Mouse (Mus musculus): Measurements from ENCODE around the gene Cib3.

Cib3 gene

DNA sequence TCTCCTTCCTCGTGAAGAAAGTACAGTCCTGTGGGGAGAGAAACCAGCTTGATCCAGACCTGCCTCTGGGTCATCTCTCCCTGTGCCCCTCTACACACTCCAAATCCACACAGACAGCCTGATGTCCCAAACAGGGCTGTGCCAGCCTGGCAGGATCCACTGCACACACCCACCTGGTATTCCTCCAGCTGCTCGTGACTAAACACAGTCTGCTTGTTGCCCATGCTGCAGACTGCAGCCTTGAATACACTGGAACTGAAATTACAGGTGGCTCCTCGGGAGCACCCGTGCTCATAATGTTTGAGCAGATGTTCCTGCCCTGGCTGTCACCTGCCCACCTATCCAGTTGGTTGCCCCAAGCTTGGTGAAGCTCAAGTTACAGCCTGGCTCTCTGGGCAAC, at the start of gene Cib3:
Gene Cib3, minus strand, starts transcription at position 87 of the 400 bp plus-strand sequence.
- no peak for DNase-seq (ENCODE audit: extremely low spot score)

DNA sequence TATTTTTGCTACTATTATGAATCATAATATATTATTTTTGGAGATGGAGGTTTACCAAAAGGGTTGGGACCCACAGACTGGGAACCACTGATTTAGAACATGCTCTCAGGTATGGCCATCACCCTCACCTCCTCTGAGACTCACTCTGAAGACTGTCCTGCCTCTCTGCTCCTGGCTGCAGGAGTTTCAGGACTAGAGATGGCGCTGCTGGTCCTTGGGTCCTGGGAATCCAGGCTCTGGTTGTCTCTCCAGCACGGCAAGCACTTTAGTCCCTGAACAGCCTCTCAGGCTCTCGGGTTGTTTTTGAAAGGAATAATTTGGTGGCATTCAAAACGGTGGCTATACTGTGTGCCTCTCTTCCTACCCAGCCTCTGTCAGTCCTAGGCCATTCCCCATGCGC, 49.2 kb upstream of the Cib3 start:
- DNase-seq (ENCODE audit: extremely low spot score), result no peak

DNA sequence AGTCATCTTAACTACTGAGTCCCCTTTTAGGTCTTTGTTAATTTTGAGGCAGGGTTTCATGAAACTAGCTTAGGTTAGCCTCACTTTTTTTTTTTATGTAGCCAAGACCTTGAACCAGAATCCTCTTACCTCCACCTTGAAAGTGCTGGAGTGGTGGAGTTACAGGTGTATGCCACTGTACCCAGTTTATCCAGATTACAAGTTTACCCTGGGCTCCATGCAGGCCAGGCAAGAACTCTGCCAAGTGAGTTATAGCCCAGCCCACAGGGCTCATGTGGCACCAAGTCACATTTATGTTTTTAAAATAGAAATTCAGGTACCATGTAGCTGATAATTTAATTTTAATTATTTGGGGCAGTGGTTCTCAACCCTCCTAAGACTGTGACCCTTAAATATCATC, 48.8 kb upstream of the Cib3 start:
- no peak for DNase-seq (ENCODE audit: extremely low spot score)

DNA sequence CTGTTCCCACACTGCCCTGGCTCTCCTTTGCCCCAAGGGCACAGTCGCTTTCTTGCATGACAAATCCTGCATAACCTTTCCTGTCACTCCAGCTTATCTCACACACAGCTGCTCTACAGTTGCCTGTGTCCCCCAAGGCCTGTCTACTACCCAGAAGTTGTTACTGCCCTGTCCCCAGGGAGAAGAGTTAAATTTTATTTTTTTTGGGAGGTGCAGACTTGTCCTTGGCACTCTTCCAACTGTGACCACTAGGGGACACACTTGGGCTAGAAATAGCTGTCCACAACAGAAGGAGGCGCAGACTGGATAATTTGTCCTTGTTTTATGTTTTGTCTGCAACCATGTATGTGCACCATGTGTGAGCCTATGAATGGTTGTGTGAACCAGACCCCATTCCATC, 48.4 kb upstream of the Cib3 start:
- DNase-seq (ENCODE audit: extremely low spot score), result peak; percentile 77

GRCm38 (mm10) chr8:72260585-72260984, 47.9 kb upstream of the Cib3 start:
- no peak for DNase-seq (ENCODE audit: extremely low spot score)

- no peak for DNase-seq (ENCODE audit: extremely low spot score)
Observed at GRCm38 (mm10) chr8:72259862-72260261, 47.2 kb upstream of the Cib3 start.

DNA sequence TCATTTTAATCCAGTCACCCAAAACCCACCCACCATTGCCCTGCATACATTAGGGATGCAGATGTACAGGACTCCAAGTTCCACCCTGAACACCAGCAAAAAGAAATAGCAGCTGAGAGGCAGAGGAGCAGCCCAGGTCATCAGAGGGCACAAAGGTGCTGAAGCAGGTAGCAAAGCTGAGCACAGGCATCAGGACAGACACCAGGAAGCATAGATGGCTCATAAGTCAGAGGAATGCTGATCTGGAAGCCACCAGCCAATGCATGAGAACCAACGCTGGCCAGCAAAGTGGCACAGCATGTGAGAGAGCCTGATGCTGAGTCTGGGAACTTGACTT, 45.2 kb upstream of the Cib3 start:
- DNase-seq (ENCODE audit: extremely low spot score), result no peak

DNA sequence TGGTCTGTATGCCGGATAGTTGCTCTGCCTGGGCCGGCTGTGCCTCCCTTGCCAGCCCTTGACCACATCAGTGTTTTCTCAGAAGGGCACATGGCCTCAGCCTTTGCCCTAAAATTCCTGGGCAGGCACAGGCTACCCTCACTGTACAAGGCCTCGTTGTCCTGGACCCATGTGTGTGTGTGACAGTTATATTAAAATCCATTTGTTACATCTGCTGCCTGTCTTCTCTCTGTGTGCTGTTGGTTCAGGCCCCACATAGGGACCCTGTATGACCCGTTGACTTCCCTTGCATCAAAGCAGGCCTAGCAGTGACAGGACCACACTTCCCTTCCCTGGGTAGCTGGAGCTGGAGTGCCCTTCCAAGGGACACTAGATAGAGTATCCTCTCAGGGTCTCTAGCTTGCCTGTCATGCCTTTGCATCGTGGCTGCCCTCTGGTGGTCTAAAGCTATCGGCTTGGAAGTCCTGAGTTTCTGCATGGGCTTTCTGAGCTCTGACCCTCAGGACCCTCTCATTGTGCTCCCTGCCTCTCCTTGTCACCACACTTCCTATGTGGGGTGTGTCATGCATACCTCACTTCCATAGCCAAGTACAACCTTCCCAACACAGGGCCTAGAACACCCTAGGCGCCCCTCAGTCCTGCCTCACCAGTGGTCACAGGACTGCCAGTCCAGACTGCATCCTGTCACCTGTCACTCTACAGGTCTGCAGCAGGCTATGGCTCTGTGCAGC, 44.7 kb upstream of the Cib3 start:
- peak; percentile 51 for DNase-seq (ENCODE audit: extremely low spot score)

GRCm38 (mm10) chr8:72244610-72245009, 32.0 kb upstream of the Cib3 start:
- no peak for DNase-seq (ENCODE audit: extremely low spot score)

DNA sequence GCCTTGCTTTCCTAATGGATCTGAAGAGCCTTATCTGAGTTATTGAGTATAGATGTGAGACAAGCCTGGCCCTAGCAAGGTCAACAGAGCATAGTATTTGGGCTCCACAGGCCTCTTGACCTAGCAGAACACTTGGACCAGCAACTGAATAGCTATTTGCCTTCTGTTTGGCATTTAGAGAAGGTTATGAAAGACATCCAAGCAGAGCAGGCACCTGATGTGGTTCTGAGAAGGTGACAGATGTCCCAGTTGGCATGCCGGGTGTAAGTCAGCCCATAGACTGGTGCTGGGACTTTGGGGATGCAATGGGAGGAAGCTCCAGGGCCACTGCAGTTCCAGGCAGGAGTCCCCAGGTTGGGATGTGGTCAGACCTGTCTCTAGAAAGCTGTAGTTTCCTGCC, 29.6 kb upstream of the Cib3 start:
- DNase-seq (ENCODE audit: extremely low spot score), result no peak

GRCm38 (mm10) chr8:72240951-72241350, 28.3 kb upstream of the Cib3 start:
- DNase-seq (ENCODE audit: extremely low spot score), result no peak

- no peak for DNase-seq (ENCODE audit: extremely low spot score)
Observed at GRCm38 (mm10) chr8:72240403-72240763, 27.7 kb upstream of the Cib3 start.

- peak; percentile 98 for DNase-seq (ENCODE audit: extremely low spot score)
Observed at GRCm38 (mm10) chr8:72239499-72240402, 27.1 kb upstream of the Cib3 start, which contains the start of gene Ap1m1. Ap1m1 (plus strand) TSS chr8:72240018.

- DNase-seq (ENCODE audit: extremely low spot score), result no peak
Observed at GRCm38 (mm10) chr8:72222656-72223055, 10.0 kb upstream of the Cib3 start.

DNA sequence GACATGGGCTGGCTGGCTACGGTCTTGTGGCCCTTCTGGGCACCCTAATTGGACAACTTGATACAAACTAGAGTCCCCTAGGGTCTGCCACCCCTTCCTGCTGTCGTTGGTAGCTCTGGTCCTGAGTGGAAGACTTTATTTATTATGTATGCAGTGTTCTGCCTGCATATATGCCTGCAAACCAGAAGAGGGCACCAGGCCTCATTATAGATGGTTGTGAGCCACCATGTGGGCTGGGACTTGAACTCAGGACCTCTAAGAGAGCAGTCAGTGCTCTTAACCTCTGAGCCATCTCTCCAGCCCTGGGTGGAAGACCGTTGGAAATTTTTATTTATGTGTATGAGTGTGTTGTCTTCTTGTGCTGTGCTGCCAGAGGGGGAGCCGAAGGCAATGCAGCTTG, 8.1 kb upstream of the Cib3 start:
- no peak for DNase-seq (ENCODE audit: extremely low spot score)

GRCm38 (mm10) chr8:72219541-72220363, 7.1 kb upstream of the Cib3 start, which contains the start of gene Fam32a:
Fam32a (plus strand) TSS chr8:72219730.
- DNase-seq (ENCODE audit: extremely low spot score), result peak; percentile 88

DNA sequence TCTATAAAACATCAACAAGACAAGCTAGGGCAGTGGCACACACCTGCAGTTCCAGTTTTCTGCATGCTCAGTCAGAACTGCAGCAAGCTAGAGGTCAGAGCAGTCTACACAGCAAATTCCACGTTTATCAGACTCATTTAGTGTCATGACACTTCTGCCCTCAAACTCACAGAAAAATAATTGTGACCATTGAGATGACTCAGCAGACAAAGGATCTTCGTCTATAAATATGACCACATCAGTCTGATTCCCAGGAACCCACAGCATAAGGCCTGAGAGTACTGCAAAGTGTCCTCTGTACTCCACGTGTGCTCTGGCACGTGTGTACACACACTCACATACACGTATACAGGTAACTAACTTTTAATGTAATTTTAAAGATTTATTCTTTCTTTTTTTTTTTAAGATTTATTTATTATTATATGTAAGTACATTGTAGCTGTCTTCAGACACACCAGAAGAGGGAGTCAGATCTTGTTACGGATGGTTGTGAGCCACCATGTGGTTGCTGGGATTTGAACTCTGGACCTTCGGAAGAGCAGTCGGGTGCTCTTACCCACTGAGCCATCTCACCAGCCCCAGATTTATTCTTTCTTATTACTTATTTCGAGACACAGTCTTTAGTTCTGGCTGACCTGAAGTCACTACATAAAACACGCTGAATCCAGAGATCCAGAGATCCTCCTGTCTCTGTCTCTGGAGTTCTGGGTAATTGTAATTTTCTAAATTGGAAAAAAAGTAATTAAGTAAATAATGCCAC, 6.3 kb upstream of the Cib3 start:
- no peak for DNase-seq (ENCODE audit: extremely low spot score)

DNA sequence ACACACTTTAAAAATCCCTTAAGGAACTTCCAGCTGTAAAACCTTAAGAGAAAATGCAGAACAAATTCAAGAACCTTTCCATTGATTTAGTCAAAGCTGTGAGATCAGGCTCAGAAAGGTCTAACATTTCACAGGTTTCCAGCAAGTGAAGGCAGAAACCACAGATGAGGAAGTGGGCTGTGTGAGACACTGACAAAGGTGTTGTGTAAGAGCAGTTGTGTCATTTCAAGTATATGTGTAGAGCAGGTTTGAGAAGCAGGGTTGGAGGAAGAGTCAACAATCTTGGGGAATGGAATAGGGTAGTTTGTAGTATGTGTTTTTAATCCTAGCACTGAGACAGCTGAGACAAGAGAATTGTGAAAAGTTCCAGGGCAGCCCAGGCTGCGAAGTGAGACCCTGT, 3.2 kb upstream of the Cib3 start:
- DNase-seq (ENCODE audit: extremely low spot score), result no peak

DNA sequence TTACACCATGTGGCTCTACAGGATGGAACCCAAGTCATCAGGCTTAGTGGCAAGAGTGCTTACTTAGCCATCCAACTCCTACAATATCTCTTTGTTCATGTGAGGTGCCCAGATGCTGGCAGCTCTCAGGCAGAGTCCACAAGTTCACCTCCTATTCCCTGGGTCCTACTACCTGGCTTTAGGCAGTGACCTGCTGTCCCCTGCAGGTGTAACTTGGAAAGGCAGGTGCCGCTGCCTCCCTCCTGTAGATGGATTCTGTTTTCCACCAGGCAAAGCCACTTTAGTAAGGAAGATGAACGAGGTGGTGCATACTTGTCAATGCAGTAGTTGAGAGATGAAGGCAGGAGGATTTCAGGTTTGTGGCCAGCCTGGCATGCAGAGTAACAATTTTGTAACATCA, 2.4 kb upstream of the Cib3 start:
- DNase-seq (ENCODE audit: extremely low spot score), result no peak

DNA sequence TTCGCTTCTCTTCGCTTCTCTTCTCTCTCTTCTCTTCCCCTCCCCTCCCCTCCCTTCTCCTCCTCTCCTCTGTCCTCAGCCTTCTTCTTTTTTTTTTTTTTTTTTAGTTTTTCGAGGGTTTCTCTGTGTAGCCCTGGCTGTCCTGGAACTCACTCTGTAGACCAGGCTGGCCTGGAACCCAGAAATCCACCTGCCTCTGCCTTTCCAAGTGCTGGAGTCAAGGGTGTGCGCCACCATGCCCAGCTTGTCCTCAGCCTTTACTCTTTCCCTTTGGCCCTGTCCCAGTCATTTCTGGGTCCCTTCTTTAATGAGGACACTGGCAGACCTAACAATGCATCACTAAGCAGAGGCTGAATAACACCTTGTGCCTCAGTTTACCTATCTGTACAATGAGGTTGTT, 899 bp upstream of the Cib3 start, which contains the start of gene Gm11034:
Gene Gm11034, minus strand, starts transcription at position 101 of the 400 bp plus-strand sequence.
- DNase-seq (ENCODE audit: extremely low spot score), result no peak

GRCm38 (mm10) chr8:72211846-72212245, 791 bp downstream of the Cib3 start:
- DNase-seq (ENCODE audit: extremely low spot score), result no peak
